ENCODE assay signal across 27 mouse cellular contexts in the genomic region with DNA sequence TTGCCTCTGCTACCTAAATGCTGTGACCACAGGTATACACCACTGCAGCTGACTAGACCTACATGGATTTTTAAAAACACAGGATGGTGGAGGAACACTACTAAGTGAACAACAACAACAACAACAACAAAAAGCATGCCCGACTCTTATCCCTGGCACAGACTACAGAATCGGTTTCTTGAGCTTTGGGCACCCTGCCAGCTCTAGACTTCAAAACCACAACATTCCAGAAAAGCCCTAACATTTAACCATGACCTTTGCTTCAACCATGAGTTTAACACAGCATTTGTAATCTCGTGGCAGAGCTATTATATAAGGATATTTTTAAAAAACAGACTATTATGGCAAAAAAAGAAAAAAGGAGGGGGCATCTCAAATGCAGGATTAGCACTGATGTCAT.
DNase-seq lines count a peak whose midpoint lies in the region; ATAC-seq and TF ChIP-seq lines count a peak whose summit lies in the region.
"Had no signal": no experiment of that assay in that cellular context is flagged by ENCODE, and none has a peak within 500 bp of the region (broad histone marks: within the 10 kb centered on the region; RNA-seq: fewer than 3 reads in every experiment).

No protein-coding gene starts in this region.

- H3K4me2 ChIP-seq in kidney, embryonic 15.5 days: no peak overlapping the region
- no peak overlapping the region for H3K4me2 ChIP-seq in liver, embryonic 11.5 days
- H3K4me2 ChIP-seq: forebrain, embryonic 13.5 days; hindbrain, embryonic 15.5 days; limb, embryonic 12.5 days; midbrain, embryonic 15.5 days had no signal

- TF ChIP-seq POLR2A in kidney, adult 2 months (IDR thresholded peaks at IDR 0.05; ENCODE audit: low read depth, low read length): no peak

- H3K27ac ChIP-seq in kidney, adult 2 months (ENCODE audit: insufficient read depth, low read depth, low read length): no peak overlapping the region
- no peak overlapping the region for H3K27ac ChIP-seq in kidney, embryonic 15.5 days
- no peak overlapping the region for H3K27ac ChIP-seq in liver, embryonic 11.5 days (ENCODE audit: low read depth, low read length)
- H3K27ac ChIP-seq: forebrain, embryonic 13.5 days; hindbrain, embryonic 10.5 days; hindbrain, embryonic 15.5 days; left cerebral cortex, adult 2 months; limb, embryonic 12.5 days; midbrain, embryonic 10.5 days; midbrain, embryonic 15.5 days had no signal

- WGBS in kidney, adult 2 months: 10% methylated on average over 3 of the region's 3 CpGs
- 51% methylated on average over 3 of the region's 3 CpGs for WGBS in kidney, embryonic 15.5 days
- 71% methylated on average over 3 of the region's 3 CpGs for WGBS in liver, embryonic 11.5 days

- DNase-seq in adrenal gland, adult 2 months: peak; percentile 44
- no peak for DNase-seq in adrenal gland, postnatal 4 days (ENCODE audit: low spot score in 2 of 2)
- peak; percentile 35 for DNase-seq in kidney, adult 2 months
- DNase-seq in 3T3-L1 (ENCODE audit: low read depth, low spot score): peak; percentile 27
- DNase-seq in adrenal gland, postnatal 36 days: peak; percentile 48 to 49
- no peak for DNase-seq in layer of hippocampus, postnatal 25 days (ENCODE audit: extremely low spot score in 1 of 2, low spot score in 1 of 2)
- no peak for DNase-seq in liver, embryonic 11.5 days (ENCODE audit: low spot score)
- DNase-seq: cerebellum, adult 18-20 months; cerebellum, postnatal 10 days; gastrocnemius, postnatal 14 days; heart, postnatal 14 days; layer of hippocampus, adult 9-11 months; liver, postnatal 0 days; lung, postnatal 10 days; right cerebral cortex, adult 18-20 months; spleen, adult 18-20 months; thymus, postnatal 14 days had no signal

- ATAC-seq in kidney, embryonic 15.5 days (replicated peaks; ENCODE audit: low FRiP score): no peak
- no peak for ATAC-seq in liver, embryonic 11.5 days (replicated peaks; ENCODE audit: low FRiP score)
- ATAC-seq: CD4-positive, CD25-positive, alpha-beta regulatory T cell, adult 4 months; forebrain, embryonic 13.5 days; inflammation-experienced regulatory T-cells, adult 6 months; liver, postnatal 0 days; midbrain, embryonic 15.5 days had no signal

- no peaks in the 10 kb centered on the region for H3K4me1 ChIP-seq in kidney, adult 2 months (ENCODE audit: control insufficient read depth, insufficient read depth, low read length)
- H3K4me1 ChIP-seq in kidney, embryonic 15.5 days: no peaks in the 10 kb centered on the region
- no peaks in the 10 kb centered on the region for H3K4me1 ChIP-seq in liver, embryonic 11.5 days (replicated peaks; ENCODE audit: control insufficient read depth, insufficient read depth, low read length)
- H3K4me1 ChIP-seq: forebrain, embryonic 13.5 days; hindbrain, embryonic 10.5 days; hindbrain, embryonic 15.5 days; limb, embryonic 12.5 days; midbrain, embryonic 10.5 days; midbrain, embryonic 15.5 days had no signal

- no peaks in the 10 kb centered on the region; the same call in 1 of the 2 replicates for H3K36me3 ChIP-seq in kidney, adult 2 months (ENCODE audit: control insufficient read depth, insufficient read depth, low read length)
- H3K36me3 ChIP-seq in kidney, embryonic 15.5 days: peaks cover 9% of the 10 kb centered on the region; the same call in 1 of the 2 replicates
- H3K36me3 ChIP-seq in liver, embryonic 11.5 days (ENCODE audit: control insufficient read depth, insufficient read depth, low read length): no peaks in the 10 kb centered on the region
- H3K36me3 ChIP-seq: hindbrain, embryonic 10.5 days; hindbrain, embryonic 15.5 days; limb, embryonic 12.5 days; midbrain, embryonic 10.5 days; midbrain, embryonic 15.5 days had no signal

- TF ChIP-seq CTCF in kidney, adult 2 months (conservative IDR thresholded peaks at IDR 0.05; ENCODE audit: insufficient read depth, insufficient read length, low read depth, low read length): no peak

- no peak overlapping the region for H3K9ac ChIP-seq in kidney, embryonic 15.5 days
- H3K9ac ChIP-seq in liver, embryonic 11.5 days (ENCODE audit: low read depth, low read length): no peak overlapping the region
- H3K9ac ChIP-seq: forebrain, embryonic 13.5 days; hindbrain, embryonic 15.5 days; limb, embryonic 12.5 days; liver, postnatal 0 days; midbrain, embryonic 15.5 days had no signal

- H3K9me3 ChIP-seq in kidney, embryonic 15.5 days (replicated peaks): no peaks in the 10 kb centered on the region
- no peaks in the 10 kb centered on the region for H3K9me3 ChIP-seq in liver, embryonic 11.5 days (ENCODE audit: control insufficient read depth, low read length)
- H3K9me3 ChIP-seq: forebrain, embryonic 13.5 days; hindbrain, embryonic 10.5 days; hindbrain, embryonic 15.5 days; limb, embryonic 12.5 days; midbrain, embryonic 10.5 days; midbrain, embryonic 15.5 days had no signal

- H3K4me3 ChIP-seq in kidney, adult 2 months (ENCODE audit: insufficient read depth, low read depth, low read length): no peak overlapping the region
- no peak overlapping the region for H3K4me3 ChIP-seq in kidney, embryonic 15.5 days (replicated peaks)
- no peak overlapping the region for H3K4me3 ChIP-seq in liver, embryonic 11.5 days (ENCODE audit: low read depth, low read length)
- H3K4me3 ChIP-seq: forebrain, embryonic 13.5 days; hindbrain, embryonic 10.5 days; hindbrain, embryonic 15.5 days; left cerebral cortex, adult 2 months; limb, embryonic 12.5 days; midbrain, embryonic 10.5 days; midbrain, embryonic 15.5 days had no signal

- no peaks in the 10 kb centered on the region for H3K27me3 ChIP-seq in kidney, adult 2 months (replicated peaks; ENCODE audit: control insufficient read depth, insufficient read depth, low read length)
- no peaks in the 10 kb centered on the region for H3K27me3 ChIP-seq in kidney, embryonic 15.5 days
- H3K27me3 ChIP-seq in liver, embryonic 11.5 days (replicated peaks; ENCODE audit: control insufficient read depth, insufficient read depth, low read length): no peaks in the 10 kb centered on the region
- H3K27me3 ChIP-seq: forebrain, embryonic 13.5 days; hindbrain, embryonic 15.5 days; limb, embryonic 12.5 days; midbrain, embryonic 15.5 days had no signal

Comparison
In these comparisons a context has a peak if more than half of its experiments do, and no peak if none do; other contexts are left out.
1. DNase-seq: peak in adrenal gland, adult 2 months (single experiment), kidney, adult 2 months (single experiment), 3T3-L1 (single experiment) and adrenal gland, postnatal 36 days (2 of 2); none in adrenal gland, postnatal 4 days (0 of 2), layer of hippocampus, postnatal 25 days (0 of 2) and liver, embryonic 11.5 days (single experiment).